Mouse (Mus musculus) liver (tissue): ENCODE results near the gene Usp4.

ENCODE experiments used
- DNase-seq: peaks from one replicate; pipeline ENCODE4 v3.0.0-alpha.2; 2020; ENCODE audit warnings: mixed read lengths

The Usp4 gene

DNA sequence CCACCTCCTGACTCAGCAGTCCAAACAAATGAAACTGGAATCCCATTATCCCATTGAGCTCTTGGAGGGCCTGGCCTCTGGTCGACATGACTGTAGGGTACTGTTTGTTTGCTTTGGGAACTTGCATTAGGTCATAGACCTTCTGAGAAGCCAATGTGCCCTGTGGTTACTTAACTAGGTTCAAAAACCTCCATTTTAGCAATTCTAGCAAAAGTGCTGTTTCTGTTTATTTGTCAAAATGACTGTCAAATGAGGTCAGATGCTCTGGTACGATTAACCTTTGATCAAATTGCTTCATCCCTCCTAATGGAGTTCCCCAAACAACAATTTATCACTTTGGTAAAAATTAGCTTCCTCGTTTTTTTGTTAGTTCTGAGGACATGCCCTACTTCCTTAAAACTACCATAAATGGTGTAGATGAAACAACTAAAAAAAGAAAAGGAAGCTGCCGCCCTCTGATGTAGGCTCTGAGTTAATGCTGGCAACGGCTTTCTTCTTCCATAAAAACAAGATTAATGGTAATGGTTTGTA lies 5.3 kb upstream of the Usp4 start:
- peak; percentile 52 for DNase-seq

DNA sequence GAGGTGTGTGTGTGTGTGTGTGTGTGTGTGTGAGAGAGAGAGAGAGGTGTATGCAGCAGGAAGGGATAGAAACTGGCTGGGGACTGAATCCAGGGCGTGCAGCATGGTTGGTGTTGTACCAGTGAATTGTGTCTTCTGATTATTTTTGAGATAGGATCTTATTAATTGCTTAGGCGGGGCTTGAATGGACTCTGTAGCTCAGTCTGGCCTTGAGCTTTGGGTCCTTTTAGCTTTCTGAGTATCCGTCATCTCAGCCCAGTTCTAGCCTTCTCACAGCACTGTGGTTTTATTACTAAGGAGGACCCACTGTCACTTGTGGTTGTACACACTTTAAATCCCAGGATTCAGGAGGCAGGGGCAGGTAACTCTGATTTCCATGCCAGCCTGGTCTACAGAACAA lies 4.3 kb upstream of the Usp4 start:
- DNase-seq: peak; percentile 42

DNA sequence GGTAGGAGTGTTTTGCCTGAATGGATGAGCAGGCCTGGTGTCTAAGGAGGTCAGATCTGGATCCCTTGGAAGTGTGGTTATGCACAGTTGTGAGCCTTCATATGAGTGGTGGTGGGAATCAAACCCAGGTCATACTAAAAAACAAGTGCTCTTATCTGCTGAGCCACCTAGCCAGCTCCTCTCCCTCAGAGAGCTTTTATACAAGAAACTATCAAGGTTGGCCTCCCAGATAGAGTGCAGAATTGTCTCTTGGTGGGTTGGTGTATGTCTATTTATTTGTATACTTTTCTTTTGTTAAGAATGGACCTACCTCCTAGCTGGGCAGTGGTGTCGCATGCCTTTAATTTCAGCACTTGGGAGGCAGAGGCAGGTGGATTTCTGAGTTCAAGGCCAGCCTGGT lies 3.8 kb upstream of the Usp4 start:
- peak; percentile 50 for DNase-seq

DNA sequence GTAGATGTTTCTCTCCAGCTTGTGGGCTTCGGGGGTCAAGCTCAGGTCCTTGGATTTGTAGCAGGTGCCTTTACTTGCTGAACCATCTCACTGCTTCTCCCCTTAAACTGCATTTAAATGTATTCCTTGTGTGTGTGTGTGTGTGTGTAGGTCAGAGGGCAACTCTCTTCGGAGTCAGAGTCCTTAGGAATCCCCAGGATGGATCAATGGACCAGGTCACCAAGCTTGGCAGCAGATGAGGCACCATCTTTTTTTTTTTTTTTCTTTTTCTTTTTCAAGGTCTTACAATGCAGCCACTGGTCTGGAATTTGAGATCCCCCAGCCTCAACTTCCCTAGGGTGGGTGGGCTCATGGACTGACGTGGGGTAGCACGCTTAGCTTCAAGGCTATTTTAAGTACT lies 3.2 kb upstream of the Usp4 start:
- DNase-seq: no peak

DNA sequence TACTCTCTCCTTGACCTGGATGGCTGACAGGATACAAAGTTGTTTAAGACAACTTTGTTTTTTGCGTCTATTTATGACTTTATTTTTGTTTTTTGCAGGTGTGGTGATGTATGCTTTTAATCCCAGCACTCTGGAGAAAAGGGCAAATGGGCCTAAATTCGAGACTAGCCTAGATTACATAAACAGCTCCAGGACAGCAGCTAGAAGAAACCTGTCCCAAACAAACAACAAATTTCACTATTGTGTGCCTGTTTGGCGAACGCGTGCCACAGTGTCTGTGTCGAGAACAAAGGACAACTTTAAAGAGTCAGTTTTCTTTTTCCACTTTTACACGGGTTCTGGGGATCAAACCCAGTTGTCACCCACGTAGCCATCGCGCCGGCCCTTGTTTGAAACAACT lies 629 bp upstream of the Usp4 start:
- no peak for DNase-seq

DNA sequence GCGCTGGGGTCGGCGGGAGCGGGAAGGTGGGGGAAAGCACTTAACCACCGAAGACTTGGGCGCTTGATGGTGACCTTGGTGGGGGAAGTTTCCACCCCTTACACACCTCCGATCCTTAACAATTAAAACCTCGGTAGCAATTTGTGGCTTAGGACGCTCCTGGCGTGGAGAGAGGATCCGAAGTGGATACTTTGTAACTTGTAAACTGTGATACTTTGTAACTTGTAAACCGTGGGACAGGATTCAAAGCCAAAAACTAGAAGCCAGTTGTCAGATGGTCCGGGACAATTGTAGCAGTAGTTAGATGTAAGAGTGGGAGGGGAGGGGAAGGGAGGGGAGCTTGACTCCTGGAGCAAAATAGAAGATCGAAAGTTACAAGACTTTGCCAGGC lies 632 bp downstream of the Usp4 start:
- DNase-seq: no peak

DNA sequence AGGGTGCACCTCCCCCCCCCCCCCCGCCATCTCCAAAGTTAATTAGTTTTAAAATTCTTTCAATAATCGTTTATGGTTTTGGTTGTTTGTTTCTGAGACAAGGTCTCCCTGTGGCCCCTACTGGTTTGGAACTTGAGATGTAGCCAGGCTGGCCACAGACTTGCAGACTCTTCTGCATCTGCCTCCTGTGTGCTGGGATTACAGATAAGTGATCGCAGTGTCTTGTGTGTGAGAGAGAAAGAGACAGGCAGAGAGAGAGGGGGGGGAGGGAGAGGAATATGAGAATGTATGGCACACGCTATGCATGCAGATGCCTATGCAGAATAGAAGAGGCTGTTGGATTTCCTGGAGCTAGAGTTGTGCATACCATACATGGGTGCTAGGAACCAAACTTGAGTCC lies 2.1 kb downstream of the Usp4 start:
- DNase-seq: peak; percentile 44

DNA sequence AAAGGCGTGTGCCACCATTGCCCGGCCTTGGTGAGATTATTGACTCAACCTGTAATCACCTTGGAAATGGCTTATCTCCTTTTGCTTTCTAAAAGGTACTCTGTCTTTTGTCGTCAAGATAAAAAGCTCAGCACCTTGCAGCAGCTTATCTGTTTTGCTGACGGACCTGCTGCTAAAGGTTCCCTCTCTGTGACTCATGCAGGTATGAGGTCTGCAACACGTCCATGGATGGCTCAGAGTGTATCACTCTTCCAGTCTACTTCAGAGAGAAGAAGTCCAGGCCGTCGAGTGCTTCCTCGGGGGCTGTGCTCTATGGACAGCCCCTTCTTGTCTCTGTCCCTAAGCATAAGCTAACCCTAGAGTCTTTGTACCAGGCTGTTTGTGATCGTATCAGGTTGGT lies 30.6 kb downstream of the Usp4 start:
- no peak for DNase-seq

DNA sequence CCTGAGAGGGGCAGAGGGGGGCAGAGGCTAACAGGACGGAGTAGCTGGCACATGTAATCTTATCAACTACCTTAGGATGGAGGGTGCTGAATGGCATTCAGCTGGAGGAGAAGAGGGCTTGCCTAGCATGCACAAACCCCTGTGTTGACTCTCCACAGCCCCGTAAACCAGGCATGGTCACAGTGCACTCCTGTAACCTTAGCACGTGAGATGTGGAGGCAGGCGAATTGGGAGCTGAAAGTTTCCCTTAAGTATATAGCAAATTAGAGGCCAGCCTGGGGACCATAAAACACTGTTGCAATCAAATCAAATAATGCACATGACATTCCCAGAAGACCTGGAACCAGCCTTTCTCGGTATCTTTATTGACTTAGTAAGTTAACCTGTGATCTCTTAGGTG lies 31.1 kb downstream of the Usp4 start:
- no peak for DNase-seq

DNA sequence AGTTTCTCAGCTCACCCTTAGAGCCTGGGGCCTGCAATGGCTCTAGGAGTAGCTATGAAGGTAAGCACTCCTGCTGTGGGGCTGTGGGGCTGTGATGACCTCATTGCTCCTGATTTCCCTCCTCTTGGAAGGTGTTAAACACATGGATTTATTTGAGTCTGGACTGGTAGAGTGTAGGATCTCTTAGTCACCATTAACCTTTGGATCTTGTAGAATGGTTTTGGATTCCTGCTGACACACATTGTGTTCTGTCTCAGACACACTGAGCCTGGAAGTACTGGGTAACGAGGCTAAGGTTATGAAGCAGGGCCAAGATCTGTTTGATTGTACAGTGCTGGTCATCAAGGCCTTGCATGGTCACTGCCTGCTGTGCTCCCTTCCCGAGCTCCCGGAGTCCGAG lies 31.6 kb downstream of the Usp4 start:
- DNase-seq: no peak

DNA sequence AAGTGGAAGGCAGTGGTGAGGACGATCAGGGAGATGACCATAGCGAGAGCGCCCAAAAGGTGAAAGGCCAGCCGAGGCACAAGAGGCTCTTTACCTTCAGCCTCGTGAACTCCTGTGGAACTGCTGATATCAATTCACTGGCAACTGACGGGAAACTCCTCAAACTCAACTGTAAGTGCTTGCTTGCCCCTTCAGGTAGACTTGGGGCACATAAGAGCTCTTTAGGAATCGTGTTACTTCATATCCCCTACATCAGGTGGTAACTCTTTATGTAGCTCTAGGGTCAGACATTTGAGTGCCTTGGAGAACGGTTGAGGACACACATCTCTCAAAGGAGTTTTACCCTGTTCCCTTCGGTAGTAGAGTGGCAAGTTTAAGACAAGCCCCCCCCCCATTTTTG lies 33.7 kb downstream of the Usp4 start:
- DNase-seq: no peak

DNA sequence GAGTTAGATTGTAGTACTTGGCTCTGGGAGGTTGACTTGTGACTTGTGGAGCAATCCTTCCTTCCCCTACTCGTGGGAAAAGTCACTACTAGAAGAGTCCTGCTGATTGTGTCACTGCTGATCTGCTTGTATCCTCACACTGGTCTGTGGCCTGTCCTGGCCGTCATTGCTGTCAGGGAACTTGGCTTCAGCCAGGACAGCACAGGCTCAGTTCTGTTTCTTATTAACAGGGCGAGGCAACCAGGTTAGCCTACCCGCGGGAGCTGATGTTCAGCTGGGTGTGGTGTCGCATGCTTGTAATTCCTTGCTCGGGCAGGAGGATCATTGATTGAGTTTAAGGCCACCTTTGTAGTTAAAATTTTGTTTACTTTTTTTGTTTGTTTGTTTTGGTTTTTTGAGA lies 37.4 kb downstream of the Usp4 start:
- DNase-seq: no peak

DNA sequence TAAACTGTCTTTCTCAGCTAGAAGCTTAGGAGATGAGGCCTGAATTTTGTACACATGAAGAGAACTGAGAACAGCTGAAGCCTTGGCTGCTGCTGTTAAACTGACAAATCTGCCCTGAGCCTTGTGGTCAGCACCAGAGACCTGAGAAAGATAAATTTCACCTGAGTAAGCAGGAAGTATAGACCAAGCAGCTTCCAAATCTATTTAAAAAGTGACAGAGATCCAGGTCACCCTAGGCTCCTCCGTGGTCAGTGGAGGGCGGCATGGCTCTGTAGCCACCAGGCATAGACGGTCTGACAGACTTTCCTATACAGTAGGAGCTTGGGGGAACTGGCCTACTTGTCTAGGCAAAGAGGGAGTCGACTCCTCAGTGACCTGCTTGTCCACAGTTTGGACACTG lies 39.2 kb downstream of the Usp4 start:
- DNase-seq: no peak

DNA sequence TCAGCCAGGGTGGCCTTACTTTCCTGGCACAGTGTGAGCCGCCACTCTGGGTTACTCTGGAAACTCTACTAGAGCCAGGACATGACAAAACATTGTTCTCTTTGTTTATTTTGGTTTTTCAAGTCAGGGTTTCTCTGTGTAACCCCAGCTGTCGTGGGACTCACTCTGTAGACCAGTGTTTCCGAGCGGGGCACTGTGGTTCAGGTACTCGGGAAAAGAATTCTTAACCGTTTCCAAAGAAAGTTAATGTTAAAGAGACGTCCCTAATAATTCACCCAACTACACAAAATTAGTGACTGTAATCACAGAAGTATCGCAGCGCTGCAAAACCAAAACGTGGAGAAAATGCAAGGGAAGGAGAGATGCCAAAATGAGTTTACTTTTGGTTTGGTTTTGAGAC lies 40.9 kb downstream of the Usp4 start:
- no peak for DNase-seq

DNA sequence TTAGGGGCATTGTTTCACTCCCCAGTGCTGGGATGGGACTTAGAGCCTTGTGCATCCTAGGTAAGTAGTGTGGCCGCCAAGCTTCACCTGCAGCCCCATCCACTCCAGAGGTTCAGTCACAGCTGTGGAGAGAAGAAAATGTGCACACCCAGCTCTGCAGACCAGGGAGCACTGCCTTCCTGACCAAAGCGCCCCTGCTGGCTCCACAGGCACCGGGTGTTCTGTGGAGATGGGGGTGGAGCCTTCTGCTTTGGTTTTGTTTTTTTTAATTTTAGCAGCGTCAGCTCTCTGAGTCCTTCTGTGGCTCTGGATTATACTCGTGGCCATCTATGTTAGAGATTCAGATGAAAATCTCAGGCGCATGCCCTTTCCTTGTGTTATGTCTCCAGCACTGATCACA lies 41.6 kb downstream of the Usp4 start:
- DNase-seq: no peak

DNA sequence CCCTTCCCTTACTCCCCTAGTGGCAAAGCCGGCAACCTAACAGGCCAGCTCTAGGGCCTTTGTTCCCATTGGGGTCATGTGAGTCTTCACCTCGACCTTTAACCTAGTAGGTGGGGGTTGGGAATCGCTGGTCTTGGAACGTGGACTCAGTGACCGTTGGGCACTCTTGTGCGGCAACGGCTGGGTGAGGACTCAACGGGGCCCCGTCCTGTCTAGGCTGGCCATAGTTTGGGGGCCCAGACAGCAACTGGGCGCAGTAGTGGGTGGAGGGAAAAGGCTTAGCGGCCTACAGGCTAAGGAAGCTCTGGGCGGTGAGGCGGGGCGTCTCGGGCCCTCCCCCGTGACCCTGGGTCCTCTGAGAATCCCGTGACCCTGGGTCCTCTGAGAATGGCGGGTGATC lies 45.0 kb downstream of the Usp4 start, which contains the start of gene 1700102P08Rik:
Gene 1700102P08Rik, plus strand, starts transcription at position 130 of the 400 bp plus-strand sequence.
- no peak for DNase-seq

DNA sequence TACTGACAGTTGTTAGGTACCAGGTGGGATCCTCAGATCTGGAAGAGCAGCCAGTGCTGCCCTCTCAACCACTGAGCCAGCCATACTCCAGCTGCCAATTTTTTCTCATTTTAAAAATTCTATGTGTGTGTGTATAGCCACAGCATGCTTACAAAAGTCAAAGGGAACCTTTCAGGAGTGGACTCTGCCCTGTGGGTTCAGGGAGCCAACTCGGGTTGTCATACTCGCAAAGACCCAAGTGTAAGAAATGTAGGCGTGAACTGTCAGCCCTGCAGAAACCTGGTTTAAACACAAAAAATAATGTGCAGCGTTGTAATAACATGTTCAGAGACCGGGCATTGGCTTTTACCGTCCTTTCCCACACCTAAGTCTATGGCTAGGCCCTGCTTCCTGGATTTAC lies 46.5 kb downstream of the Usp4 start:
- DNase-seq: no peak

DNA sequence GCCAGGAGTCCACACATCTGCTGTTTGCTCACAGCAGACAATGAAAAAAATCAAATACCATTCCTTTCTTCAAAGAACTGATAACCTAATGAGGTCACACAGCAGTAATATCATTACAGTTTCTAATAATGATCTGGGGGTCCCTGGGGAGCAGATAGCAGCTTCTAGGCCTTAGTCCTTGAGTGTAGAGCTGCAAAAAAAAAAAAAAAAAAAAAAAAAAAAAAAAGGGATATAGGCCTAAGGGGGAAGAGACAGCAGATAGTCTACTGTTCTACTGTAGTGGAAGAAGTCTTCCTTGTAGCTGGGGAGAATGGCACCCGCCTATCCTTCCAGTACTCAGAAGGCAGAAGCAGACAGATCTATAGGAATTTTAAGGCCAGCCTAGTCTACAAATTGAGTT lies 47.8 kb downstream of the Usp4 start:
- DNase-seq: no peak

DNA sequence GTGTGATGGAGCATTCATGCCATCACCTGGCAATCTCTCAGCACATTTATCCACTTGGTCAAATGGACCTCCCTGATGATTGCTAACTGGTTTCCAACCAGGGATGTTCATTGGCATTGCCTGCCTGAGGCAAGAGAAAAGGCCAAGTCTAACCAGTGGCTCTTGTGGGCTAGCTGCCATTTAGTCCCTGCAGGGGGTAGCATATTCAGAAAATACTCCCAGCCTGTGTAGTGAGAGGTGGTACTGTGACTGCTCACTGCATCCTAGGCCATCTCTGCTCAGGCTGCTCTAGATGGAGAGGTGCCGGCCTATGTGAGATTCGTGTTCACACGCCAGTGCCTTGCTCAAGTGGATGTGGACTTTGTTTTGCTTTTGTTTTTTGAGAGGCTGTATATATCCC lies 50.7 kb downstream of the Usp4 start:
- no peak for DNase-seq

DNA sequence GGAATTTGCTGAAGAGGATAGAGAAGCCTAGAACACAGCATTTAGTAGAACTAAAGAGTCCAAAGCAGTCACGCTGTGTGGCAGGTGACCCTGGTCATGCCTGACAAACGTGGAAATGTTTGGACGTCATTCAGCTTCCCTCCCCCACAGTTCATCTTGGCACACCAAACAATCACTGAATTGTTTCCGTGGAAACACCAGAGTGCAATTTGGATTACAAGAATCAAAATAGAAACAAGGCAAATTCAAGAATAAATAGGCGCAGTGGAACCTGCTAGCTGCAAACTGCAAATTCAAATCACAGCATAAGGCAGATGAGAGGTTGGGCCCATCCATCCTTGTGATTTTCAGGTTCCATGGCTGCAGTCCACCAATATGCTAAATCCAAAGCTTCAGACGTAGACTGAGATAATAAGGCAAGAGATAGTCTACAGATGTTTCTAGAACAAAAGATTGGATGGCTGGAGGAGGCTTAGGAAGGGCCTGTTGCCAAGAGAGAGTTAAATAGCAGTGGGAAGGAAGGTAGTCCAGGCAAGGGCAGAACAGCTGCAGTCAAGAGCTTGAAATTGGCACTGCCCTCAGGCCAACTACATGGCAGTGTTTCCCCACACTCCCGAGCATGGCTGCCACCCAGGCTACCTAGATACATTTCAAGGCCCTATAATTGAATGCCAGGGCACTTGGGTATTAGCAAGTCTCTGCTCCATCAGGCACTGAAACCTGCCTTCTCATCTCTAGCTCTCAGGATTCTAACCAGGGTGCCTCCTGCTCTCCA lies 53.7 kb downstream of the Usp4 start:
- no peak for DNase-seq

DNA sequence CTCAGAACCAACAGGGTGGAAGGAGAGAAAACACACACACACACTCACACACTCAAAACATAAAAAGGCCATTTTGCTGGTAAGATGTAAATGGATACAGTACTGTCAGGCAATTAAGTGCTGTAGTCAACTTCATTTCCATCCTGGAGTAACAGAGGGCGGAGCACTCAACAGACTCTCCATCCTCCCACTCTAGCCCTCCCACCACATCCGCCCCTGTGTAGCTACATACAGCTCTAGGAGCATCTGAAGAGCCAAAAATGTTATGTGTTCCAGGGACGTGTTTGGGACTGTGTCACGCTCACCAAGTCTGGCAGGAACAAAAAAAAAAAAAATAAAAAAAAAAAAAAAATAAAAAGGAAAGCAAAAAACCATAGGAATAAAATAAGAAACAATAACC lies 55.4 kb downstream of the Usp4 start:
- no peak for DNase-seq

DNA sequence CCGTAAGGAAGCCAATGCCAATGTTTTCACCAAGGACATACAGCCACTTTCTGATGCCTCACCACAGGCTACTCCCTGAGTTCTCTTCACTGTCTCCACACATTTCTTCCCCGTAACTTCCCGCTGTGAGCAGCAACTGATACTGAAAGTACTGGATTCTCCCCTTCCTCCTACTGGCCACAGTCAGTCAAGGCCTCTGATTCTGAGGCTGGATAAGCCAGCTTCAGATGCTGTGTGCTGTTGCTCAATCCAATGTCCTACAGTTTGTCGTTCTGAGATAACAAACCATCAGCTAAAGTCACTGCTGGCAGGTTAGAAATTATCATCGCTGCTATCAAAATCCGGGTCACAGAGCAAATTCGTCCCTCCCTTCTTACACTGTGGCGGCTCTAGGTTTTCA lies 56.8 kb downstream of the Usp4 start:
- no peak for DNase-seq

DNA sequence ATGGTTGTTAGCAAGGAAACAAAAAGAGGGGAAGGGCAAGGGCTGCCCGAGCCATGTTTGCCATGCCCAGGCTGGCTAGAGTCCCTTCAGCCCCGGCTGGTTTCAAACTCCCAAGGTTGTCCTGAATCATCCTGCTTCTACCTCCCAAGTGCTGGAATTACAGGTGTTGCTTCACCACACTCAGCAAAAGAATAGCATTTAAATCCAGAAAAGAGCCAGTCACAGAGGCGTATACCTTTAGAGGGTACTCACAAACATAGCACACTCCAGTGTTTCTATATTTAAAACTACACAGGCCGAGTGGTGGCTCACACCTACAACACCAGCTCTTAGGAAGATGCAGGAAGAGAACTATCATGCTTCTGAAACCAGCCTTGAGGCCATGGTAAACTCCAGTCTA lies 61.9 kb downstream of the Usp4 start:
- DNase-seq: no peak

DNA sequence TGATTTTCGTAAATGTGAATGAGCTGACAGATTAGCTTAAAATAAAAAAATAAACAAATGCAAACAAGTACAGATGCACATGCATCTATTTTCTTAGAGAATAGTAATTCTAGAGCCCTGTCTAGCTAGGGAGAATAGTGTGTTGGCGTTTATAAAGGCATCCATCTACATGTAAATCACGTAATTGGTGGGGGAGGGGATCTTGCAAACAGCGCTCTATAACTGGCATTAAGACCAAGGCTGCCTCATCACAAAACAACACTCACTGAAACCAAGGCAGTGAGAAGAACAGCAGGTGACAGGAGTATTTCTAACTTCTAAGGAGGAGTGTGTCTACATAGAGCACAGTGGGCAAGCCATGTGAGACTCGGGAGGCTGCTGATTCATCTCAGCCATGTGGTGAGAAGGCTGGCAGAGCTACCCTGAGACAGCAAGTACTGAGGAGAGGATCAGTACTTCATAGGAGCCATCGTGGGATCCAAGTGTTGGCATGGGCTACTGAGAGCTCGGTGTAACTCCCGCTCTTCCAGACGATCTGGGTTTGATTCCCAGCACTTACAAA lies 63.8 kb downstream of the Usp4 start:
- no peak for DNase-seq

DNA sequence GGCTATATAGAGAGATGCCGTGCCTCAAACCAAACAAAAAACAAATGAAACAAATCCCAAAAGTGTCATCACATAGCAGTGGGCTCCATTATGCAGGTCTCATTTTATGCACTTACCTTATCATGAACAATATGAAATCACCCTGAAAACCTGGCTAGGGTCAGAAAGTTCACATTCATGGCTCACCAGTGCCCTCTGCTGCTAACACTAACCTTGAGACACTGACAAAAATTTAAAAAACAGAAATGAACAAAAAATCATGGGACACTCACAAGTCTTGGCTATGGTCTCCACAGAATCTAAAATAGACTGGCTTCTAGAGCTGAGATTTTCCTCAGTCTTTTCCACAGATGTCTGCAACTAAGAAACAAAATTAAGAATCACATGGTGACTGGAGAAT lies 64.6 kb downstream of the Usp4 start:
- DNase-seq: peak; percentile 32
